Mouse (Mus musculus): ENCODE data around the gene Fezf1. TPM values are rescaled to one million over a fixed set of nuclear protein-coding genes. Genes with fewer than 3 reads are reported as not detected.

Gene Fezf1
- polyA plus RNA-seq, 1 experiment from 2014 or later, result not detected

DNA sequence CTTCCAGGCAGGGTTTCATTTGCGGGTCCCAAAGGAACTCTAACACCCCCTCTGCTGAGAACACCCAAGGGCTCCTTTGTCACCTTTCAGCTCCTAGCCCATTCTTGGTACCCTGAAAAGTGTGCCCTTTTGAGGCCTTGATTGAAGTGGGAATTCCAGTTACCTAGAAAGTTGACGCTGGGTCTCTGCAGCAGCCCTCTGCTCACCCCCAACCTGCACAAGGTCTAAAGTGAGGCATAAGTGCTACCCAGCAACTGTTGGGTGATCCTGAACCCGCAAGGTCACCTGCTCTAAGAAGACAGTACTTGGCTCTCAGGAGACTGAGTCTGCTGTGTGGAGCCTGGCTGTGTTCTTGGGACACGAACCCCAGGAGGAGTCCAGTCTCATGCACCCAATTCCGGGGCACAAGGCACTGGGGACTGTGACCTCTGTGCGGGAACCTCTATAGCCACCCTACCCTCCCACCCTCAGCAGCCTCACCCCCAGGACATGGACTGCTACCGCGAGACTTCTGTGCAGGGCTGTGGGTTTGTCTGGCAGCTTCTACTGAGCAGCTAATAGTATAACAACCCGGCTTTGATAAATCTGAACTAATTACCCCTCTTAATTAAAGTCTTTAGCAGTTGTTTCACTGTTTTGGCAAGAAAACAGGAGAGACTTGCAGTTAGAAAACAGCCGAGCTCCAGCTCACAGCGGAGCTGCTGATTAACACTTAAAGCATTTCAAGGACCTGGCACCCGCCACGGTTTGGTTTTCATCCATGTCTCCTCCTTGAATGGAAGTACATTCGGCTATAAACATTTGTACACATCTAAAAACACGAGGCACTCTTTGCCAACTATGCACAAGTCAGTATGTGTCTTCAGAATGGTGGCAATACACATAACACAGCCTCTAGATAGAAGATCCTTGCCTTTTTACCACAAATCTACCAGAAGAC is 4.1 kb downstream of the Fezf1 start:
- Histone ChIP-seq H3K36me3 (ENCODE audit: control insufficient read depth, insufficient read depth, low read length) (no peaks in the 10 kb centered on the region), H3K9me3 (ENCODE audit: control insufficient read depth, low read length) (no peaks in the 10 kb centered on the region), H3K4me3 (ENCODE audit: low read depth, low read length) (no peak overlapping the region), H3K4me1 (ENCODE audit: control insufficient read depth, insufficient read depth, low read length) (peaks cover 2% of the 10 kb centered on the region; the same call in 1 of the 2 replicates), H3K4me2 (ENCODE audit: low read depth, low read length) (no peak overlapping the region), H3K27me3 (ENCODE audit: control insufficient read depth, insufficient read depth, low read length) (peaks cover 49% of the 10 kb centered on the region), H3K9ac (replicated peaks; ENCODE audit: low read depth, low read length) (no peak overlapping the region), H3K27ac (ENCODE audit: low read depth, low read length) (no peak overlapping the region)
- WGBS, result 1% methylated on average over 15 of the region's 15 CpGs
- ATAC-seq (ENCODE audit: low read depth), result peak; percentile 61; the same call in 1 of the 2 replicates

DNA sequence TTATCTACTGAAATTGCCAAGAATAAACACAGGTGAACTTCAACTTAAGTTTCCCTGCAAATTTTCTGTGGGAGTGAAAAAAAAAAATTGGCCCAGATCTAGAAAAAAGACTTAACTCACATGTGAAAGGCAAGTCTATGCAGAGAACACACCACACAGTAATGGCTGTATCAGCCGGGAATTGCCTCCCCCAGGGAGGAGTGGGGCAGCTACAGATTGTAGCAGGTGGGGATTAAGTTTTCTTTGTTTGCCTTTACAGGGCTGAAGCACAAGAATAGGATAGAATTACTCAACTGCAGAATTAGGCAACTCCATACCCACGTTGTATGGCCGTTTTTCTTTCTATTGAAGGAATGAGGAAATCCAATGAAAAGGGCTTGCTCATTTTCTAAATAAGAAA is 36.7 kb downstream of the Fezf1 start:
- no peak overlapping the region for H3K27ac ChIP-seq (ENCODE audit: low read depth, low read length)
- ATAC-seq (ENCODE audit: low read depth), result no peak
- no peaks in the 10 kb centered on the region for H3K27me3 ChIP-seq (ENCODE audit: control insufficient read depth, insufficient read depth, low read length)
- no peaks in the 10 kb centered on the region for H3K36me3 ChIP-seq (ENCODE audit: control insufficient read depth, insufficient read depth, low read length)
- no peak overlapping the region for H3K4me3 ChIP-seq (ENCODE audit: low read depth, low read length)
- no peak overlapping the region for H3K9ac ChIP-seq (replicated peaks; ENCODE audit: low read depth, low read length)
- no peaks in the 10 kb centered on the region for H3K9me3 ChIP-seq (ENCODE audit: control insufficient read depth, low read length)
- H3K4me1 ChIP-seq (ENCODE audit: control insufficient read depth, insufficient read depth, low read length), result no peaks in the 10 kb centered on the region
- 54% methylated on average over 3 of the region's 3 CpGs for WGBS
- no peak overlapping the region for H3K4me2 ChIP-seq (ENCODE audit: low read depth, low read length)

DNA sequence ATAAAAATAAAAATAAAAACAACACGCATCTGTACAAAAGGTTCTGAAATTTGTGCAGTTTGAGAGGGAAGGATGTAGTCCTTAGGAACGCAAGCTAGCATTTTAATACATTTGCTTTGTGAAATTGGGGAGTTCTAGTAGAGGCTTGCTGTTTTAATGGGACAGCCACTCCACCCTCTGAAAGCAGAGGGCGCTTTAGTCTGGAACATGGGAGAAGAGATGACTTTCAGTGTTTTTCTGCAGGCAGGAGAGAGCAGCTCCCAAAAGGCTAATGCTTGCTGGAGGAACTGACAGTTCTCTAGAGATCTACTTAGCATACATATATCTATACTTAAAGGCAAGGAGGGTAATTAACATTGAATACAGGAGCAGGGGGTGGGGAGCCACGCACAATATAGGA is 40.4 kb downstream of the Fezf1 start:
- Histone ChIP-seq H3K27ac (ENCODE audit: low read depth, low read length) (no peak overlapping the region), H3K4me3 (ENCODE audit: low read depth, low read length) (no peak overlapping the region), H3K9ac (replicated peaks; ENCODE audit: low read depth, low read length) (no peak overlapping the region), H3K9me3 (ENCODE audit: control insufficient read depth, low read length) (no peaks in the 10 kb centered on the region), H3K36me3 (ENCODE audit: control insufficient read depth, insufficient read depth, low read length) (no peaks in the 10 kb centered on the region), H3K4me2 (ENCODE audit: low read depth, low read length) (no peak overlapping the region), H3K4me1 (ENCODE audit: control insufficient read depth, insufficient read depth, low read length) (no peaks in the 10 kb centered on the region), H3K27me3 (ENCODE audit: control insufficient read depth, insufficient read depth, low read length) (no peaks in the 10 kb centered on the region)
- no peak; the same call in 1 of the 2 replicates for ATAC-seq (ENCODE audit: low read depth)
- 54% methylated on average over 4 of the region's 4 CpGs for WGBS

DNA sequence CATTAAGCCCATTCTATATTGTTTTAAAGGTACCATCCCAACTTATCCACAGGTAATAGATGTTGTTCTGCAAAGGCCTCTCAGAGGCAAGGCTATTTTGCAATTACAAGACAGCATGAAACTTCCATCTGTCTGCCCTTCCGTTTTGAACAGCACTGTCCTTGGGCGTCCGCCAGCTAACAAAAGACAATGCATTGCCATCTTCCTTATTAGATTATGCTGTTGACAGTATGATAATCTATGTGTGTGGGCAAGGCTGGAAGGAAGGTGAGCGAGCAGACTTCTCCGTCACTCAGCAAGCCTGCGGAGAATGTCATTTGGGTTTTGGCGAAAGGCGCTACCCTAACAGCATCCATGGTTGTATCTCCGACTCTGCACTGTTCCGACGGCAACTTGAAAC is 45.5 kb downstream of the Fezf1 start:
- H3K4me3 ChIP-seq (ENCODE audit: low read depth, low read length), result no peak overlapping the region
- H3K9me3 ChIP-seq (ENCODE audit: control insufficient read depth, low read length), result no peaks in the 10 kb centered on the region
- H3K27me3 ChIP-seq (ENCODE audit: control insufficient read depth, insufficient read depth, low read length), result no peaks in the 10 kb centered on the region
- H3K9ac ChIP-seq (replicated peaks; ENCODE audit: low read depth, low read length), result no peak overlapping the region
- no peaks in the 10 kb centered on the region for H3K4me1 ChIP-seq (ENCODE audit: control insufficient read depth, insufficient read depth, low read length)
- no peak overlapping the region for H3K4me2 ChIP-seq (ENCODE audit: low read depth, low read length)
- ATAC-seq (ENCODE audit: low read depth), result no peak
- H3K27ac ChIP-seq (ENCODE audit: low read depth, low read length), result no peak overlapping the region
- no peaks in the 10 kb centered on the region for H3K36me3 ChIP-seq (ENCODE audit: control insufficient read depth, insufficient read depth, low read length)
- WGBS, result 85% methylated on average over 11 of the region's 11 CpGs

Other genes with a start within 250 kb of the Fezf1 start
- gene Aass, start 115.4 kb downstream of the Fezf1 start, polyA plus RNA-seq (2014; fragmentation: Nextera tagmentation; extraction: Ambion mirVana), result 0.32 and 0.33 TPM in 2 replicates